Mouse (Mus musculus): ENCODE measurements around the gene Comp. TPM values are rescaled to one million over a fixed set of nuclear protein-coding genes. Genes with fewer than 3 reads are reported as not detected.

The Comp gene
- total RNA-seq, 1 experiment = 1.2 TPM

DNA sequence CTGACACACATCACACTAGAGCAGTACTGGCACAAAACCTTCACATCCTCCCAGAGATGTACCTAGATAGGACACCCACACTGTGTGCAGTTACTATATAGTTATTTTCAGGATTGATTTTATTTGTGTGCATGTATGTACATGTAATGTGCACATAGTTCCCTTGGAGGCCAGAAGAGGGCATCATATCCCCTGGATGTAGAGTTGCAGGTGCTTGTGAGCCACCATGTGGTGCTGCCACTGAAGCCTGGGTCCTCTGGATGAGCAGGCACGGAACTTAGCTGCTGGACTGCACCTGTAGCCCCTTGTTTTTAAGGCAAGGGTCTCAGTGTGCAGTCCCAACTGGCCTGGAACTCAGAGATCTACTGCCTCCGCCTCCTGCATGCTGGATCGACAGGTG is 30.9 kb downstream of the Comp start:
- Histone ChIP-seq H3K36me3 (ENCODE audit: control insufficient read depth, insufficient read depth, low read length, poor library complexity, severe bottlenecking) (no peaks in the 10 kb centered on the region), H3K9ac (ENCODE audit: insufficient read depth, low read depth, low read length, poor library complexity, severe bottlenecking) (no peak overlapping the region), H3K4me3 (ENCODE audit: insufficient read depth in 1 of 2, low read depth in 1 of 2, low read length in 2 of 2, poor library complexity in 1 of 2, severe bottlenecking in 1 of 2) (no peak overlapping the region), H3K27ac (ENCODE audit: insufficient read depth, low read depth, low read length, poor library complexity, severe bottlenecking) (no peak overlapping the region), H3K9me3 (ENCODE audit: control insufficient read depth, insufficient read depth, low read depth, low read length) (no peaks in the 10 kb centered on the region), H3K4me1 (ENCODE audit: control insufficient read depth in 2 of 2, insufficient read depth in 2 of 2, low read length in 2 of 2, poor library complexity in 1 of 2) (peaks cover 0 to 4% of the 10 kb centered on the region in 2 experiments; a peak in 1 of 4 replicates)
- TF ChIP-seq CHD2 (IDR thresholded peaks at IDR 0.05; ENCODE audit: low read depth, low read length) = no peak
- TF ChIP-seq ZC3H11A (IDR thresholded peaks at IDR 0.05; ENCODE audit: borderline replicate concordance, low read depth, low read length) = no peak
- no peak for TF ChIP-seq HCFC1 (IDR thresholded peaks at IDR 0.05; ENCODE audit: borderline replicate concordance, insufficient read depth, low read length)
- no peak for DNase-seq (ENCODE audit: low read depth, low spot score)
- in situ Hi-C loops (cut with MboI; ENCODE audit: low sequenced_read_pairs in 2 of 2, unreplicated experiment in 2 of 2) = no loop called here

DNA sequence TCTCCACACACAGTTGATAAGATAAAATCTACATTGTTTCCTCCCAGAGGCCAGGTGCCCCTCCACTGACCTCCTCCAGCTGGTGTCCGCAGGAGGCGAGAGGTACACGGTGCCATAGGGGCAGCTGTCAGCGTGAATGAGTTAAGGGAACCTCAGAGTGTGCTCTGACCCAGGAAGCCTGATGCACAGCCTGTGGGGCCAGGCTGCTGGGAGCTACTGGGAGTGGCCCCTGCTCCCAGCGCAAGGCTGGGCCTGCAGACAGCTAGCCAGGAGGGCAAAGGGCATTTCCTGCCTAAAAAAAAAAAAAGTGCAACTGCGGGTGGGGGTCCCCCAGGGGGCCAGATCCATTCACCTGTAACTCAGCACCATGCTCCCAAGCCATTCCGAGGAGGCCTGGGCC is 31.8 kb downstream of the Comp start:
- in situ Hi-C loops (cut with MboI; ENCODE audit: low sequenced_read_pairs in 2 of 2, unreplicated experiment in 2 of 2) = no loop called here
- Histone ChIP-seq H3K9ac (ENCODE audit: insufficient read depth, low read depth, low read length, poor library complexity, severe bottlenecking) (no peak overlapping the region), H3K4me1 (ENCODE audit: control insufficient read depth in 2 of 2, insufficient read depth in 2 of 2, low read length in 2 of 2, poor library complexity in 1 of 2) (peaks cover 0 to 4% of the 10 kb centered on the region in 2 experiments; a peak in 1 of 4 replicates), H3K36me3 (ENCODE audit: control insufficient read depth, insufficient read depth, low read length, poor library complexity, severe bottlenecking) (no peaks in the 10 kb centered on the region), H3K27ac (ENCODE audit: insufficient read depth, low read depth, low read length, poor library complexity, severe bottlenecking) (no peak overlapping the region), H3K9me3 (ENCODE audit: control insufficient read depth, insufficient read depth, low read depth, low read length) (no peaks in the 10 kb centered on the region), H3K4me3 (ENCODE audit: insufficient read depth in 1 of 2, low read depth in 1 of 2, low read length in 2 of 2, poor library complexity in 1 of 2, severe bottlenecking in 1 of 2) (no peak overlapping the region)
- TF ChIP-seq CHD2 (IDR thresholded peaks at IDR 0.05; ENCODE audit: low read depth, low read length) (no peak), ZNF384 (IDR thresholded peaks at IDR 0.05; ENCODE audit: low read depth, low read length) (no peak)
- DNase-seq (ENCODE audit: low read depth, low spot score) = no peak

DNA sequence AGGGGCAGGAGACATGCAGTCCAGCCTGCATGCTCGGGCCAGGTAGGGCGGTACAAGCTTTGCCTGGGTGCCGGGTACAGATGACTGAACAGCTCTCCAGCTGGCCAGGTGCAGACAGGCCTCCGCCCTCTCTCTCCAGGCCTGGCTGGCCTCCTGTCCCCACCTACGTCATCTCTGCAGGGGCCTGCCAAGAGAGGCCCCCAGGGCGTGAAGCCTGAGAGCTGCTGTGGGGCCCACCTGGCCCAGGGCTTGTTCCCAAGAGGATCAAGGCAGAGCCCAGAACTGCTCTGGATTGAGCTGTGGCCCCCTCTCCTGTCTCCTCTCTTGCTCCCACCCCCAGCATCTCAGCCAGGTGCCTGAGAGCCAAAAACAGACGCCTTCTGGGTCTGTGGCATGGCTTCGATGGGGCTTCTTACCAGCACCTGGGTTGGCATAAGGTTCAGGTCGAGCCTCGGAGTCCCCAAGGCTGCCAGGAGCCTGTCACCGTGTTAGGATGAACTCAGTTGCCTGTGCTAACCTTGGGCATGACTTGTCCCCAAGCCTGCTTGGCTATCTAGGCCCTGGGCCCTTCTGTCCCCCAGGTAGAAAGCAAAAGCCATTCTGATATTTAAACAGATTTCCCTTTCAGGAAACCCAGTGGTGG is 33.2 kb downstream of the Comp start:
- H3K27ac ChIP-seq (ENCODE audit: insufficient read depth, low read depth, low read length, poor library complexity, severe bottlenecking) = no peak overlapping the region
- in situ Hi-C loops (cut with MboI; ENCODE audit: low sequenced_read_pairs in 2 of 2, unreplicated experiment in 2 of 2) = no loop called here
- no peak for DNase-seq (ENCODE audit: low read depth, low spot score)
- peaks cover 0 to 4% of the 10 kb centered on the region in 2 experiments; a peak in 1 of 4 replicates for H3K4me1 ChIP-seq (ENCODE audit: control insufficient read depth in 2 of 2, insufficient read depth in 2 of 2, low read length in 2 of 2, poor library complexity in 1 of 2)
- no peaks in the 10 kb centered on the region for H3K36me3 ChIP-seq (ENCODE audit: control insufficient read depth, insufficient read depth, low read length, poor library complexity, severe bottlenecking)
- no peak for TF ChIP-seq ZNF384 (IDR thresholded peaks at IDR 0.05; ENCODE audit: low read depth, low read length)
- no peak for TF ChIP-seq CHD2 (IDR thresholded peaks at IDR 0.05; ENCODE audit: low read depth, low read length)
- TF ChIP-seq HCFC1 (IDR thresholded peaks at IDR 0.05; ENCODE audit: borderline replicate concordance, insufficient read depth, low read length) = no peak
- TF ChIP-seq MAFK (IDR thresholded peaks at IDR 0.05; ENCODE audit: insufficient read depth, low read depth, low read length) = no peak
- no peak for TF ChIP-seq ZC3H11A (IDR thresholded peaks at IDR 0.05; ENCODE audit: borderline replicate concordance, low read depth, low read length)
- no peak overlapping the region for H3K4me3 ChIP-seq (ENCODE audit: insufficient read depth in 1 of 2, low read depth in 1 of 2, low read length in 2 of 2, poor library complexity in 1 of 2, severe bottlenecking in 1 of 2)
- peak overlapping the region; percentile 14; the same call in 1 of the 2 replicates for H3K9ac ChIP-seq (ENCODE audit: insufficient read depth, low read depth, low read length, poor library complexity, severe bottlenecking)
- no peaks in the 10 kb centered on the region for H3K9me3 ChIP-seq (ENCODE audit: control insufficient read depth, insufficient read depth, low read depth, low read length)

DNA sequence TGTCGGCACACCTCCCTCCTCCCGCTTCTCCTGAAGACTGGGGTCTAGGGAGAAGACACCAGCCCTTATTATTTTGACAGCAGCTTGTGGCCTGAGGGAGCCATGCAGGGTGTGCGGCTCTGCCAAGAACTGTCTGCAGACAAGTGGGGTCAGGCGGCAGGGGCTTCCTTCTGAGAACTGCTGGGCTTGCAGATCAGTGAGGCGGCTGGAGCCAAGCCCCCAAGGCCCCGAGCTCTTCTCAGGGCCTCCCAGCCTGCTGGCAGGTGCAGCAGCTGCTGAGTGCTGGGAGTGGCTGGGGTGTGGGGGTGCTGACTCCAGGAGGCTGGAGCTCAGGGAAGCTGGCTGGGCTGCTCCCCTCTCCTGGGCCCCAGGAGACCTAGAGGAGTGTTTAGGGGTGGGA is 34.9 kb downstream of the Comp start:
- no peak for DNase-seq (ENCODE audit: low read depth, low spot score)
- H3K9ac ChIP-seq (ENCODE audit: insufficient read depth, low read depth, low read length, poor library complexity, severe bottlenecking) = no peak overlapping the region
- no peak overlapping the region for H3K4me3 ChIP-seq (ENCODE audit: insufficient read depth in 1 of 2, low read depth in 1 of 2, low read length in 2 of 2, poor library complexity in 1 of 2, severe bottlenecking in 1 of 2)
- no peaks in the 10 kb centered on the region for H3K9me3 ChIP-seq (ENCODE audit: control insufficient read depth, insufficient read depth, low read depth, low read length)
- TF ChIP-seq ZNF384 (IDR thresholded peaks at IDR 0.05; ENCODE audit: low read depth, low read length) (no peak), MAFK (IDR thresholded peaks at IDR 0.05; ENCODE audit: insufficient read depth, low read depth, low read length) (no peak), ZC3H11A (IDR thresholded peaks at IDR 0.05; ENCODE audit: borderline replicate concordance, low read depth, low read length) (no peak), HCFC1 (IDR thresholded peaks at IDR 0.05; ENCODE audit: borderline replicate concordance, insufficient read depth, low read length) (no peak), CHD2 (IDR thresholded peaks at IDR 0.05; ENCODE audit: low read depth, low read length) (no peak)
- in situ Hi-C loops (cut with MboI; ENCODE audit: low sequenced_read_pairs in 2 of 2, unreplicated experiment in 2 of 2) = no loop called here
- no peak overlapping the region for H3K27ac ChIP-seq (ENCODE audit: insufficient read depth, low read depth, low read length, poor library complexity, severe bottlenecking)
- H3K36me3 ChIP-seq (ENCODE audit: control insufficient read depth, insufficient read depth, low read length, poor library complexity, severe bottlenecking) = no peaks in the 10 kb centered on the region
- H3K4me1 ChIP-seq (ENCODE audit: control insufficient read depth in 2 of 2, insufficient read depth in 2 of 2, low read length in 2 of 2, poor library complexity in 1 of 2) = peaks cover 0 to 4% of the 10 kb centered on the region in 2 experiments; a peak in 1 of 4 replicates

DNA sequence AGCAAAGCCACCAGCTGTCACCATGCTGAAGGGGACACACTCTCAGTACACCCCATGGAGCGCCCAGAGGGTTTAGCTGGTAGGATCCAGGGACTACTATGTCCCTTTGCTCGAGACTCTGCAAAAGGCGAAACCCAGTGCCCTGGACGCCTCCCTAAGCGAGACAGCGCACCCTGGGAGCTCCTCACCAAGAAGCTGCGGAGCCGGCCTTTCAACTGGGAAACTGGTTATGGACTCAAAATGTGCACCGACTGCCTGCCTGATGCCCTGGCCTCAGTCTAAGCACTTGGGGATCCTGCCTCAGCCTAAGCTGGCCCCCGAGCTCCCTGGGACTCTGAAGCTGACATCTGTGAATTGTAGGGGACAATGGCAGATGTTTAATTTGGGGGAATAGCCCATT is 35.7 kb downstream of the Comp start:
- no peaks in the 10 kb centered on the region for H3K36me3 ChIP-seq (ENCODE audit: control insufficient read depth, insufficient read depth, low read length, poor library complexity, severe bottlenecking)
- H3K9ac ChIP-seq (ENCODE audit: insufficient read depth, low read depth, low read length, poor library complexity, severe bottlenecking) = no peak overlapping the region
- DNase-seq (ENCODE audit: low read depth, low spot score) = no peak
- no peak overlapping the region for H3K27ac ChIP-seq (ENCODE audit: insufficient read depth, low read depth, low read length, poor library complexity, severe bottlenecking)
- H3K4me1 ChIP-seq (ENCODE audit: control insufficient read depth in 2 of 2, insufficient read depth in 2 of 2, low read length in 2 of 2, poor library complexity in 1 of 2) = peaks cover 0 to 4% of the 10 kb centered on the region in 2 experiments; a peak in 1 of 4 replicates
- no peaks in the 10 kb centered on the region for H3K9me3 ChIP-seq (ENCODE audit: control insufficient read depth, insufficient read depth, low read depth, low read length)
- in situ Hi-C loops (cut with MboI; ENCODE audit: low sequenced_read_pairs in 2 of 2, unreplicated experiment in 2 of 2) = no loop called here
- H3K4me3 ChIP-seq (ENCODE audit: insufficient read depth in 1 of 2, low read depth in 1 of 2, low read length in 2 of 2, poor library complexity in 1 of 2, severe bottlenecking in 1 of 2) = no peak overlapping the region
- no peak for TF ChIP-seq MAFK (IDR thresholded peaks at IDR 0.05; ENCODE audit: insufficient read depth, low read depth, low read length)
- TF ChIP-seq HCFC1 (IDR thresholded peaks at IDR 0.05; ENCODE audit: borderline replicate concordance, insufficient read depth, low read length) = no peak
- TF ChIP-seq ZNF384 (IDR thresholded peaks at IDR 0.05; ENCODE audit: low read depth, low read length) = no peak
- TF ChIP-seq ZC3H11A (IDR thresholded peaks at IDR 0.05; ENCODE audit: borderline replicate concordance, low read depth, low read length) = no peak
- no peak for TF ChIP-seq CHD2 (IDR thresholded peaks at IDR 0.05; ENCODE audit: low read depth, low read length)
